Mouse (Mus musculus) hindbrain, embryonic 14.5 days (tissue): ENCODE results near the gene Tmed2. TPM values are rescaled to one million over a fixed set of nuclear protein-coding genes. Genes with fewer than 3 reads are reported as not detected.
A peak's percentile ranks its signal among the peaks of the same experiment; 100 is the strongest.
"Not testable (repeated sequence)": the region's sequence is repeated elsewhere in the genome, so short reads cannot be mapped to it uniquely, and the experiment has no call there.

Experiments used
- ATAC-seq: fragments of 200-750 bp; cut with Nextera tagmentation; 2 replicates; pipeline ENCODE4 v1.8.0; 2017; ENCODE audit warnings: moderate number of reproducible peaks, mild to moderate bottlenecking, moderate TSS enrichment, moderate library complexity; ENCODE audit not compliant: low FRiP score
- DNase-seq: peaks from one replicate; pipeline ENCODE4 v3.0.0-alpha.2; 2015; ENCODE audit warnings: low spot score
- H3K27ac ChIP-seq: fragments of 300-500 bp; sonication (generic); 2 replicates; pipeline ENCODE4 v1.5.1; 2014; ENCODE audit warnings: mild to moderate bottlenecking, moderate library complexity
- H3K27me3 ChIP-seq: fragments of 300-500 bp; sonication (generic); 2 replicates; pipeline ENCODE4 v1.6.1; 2014; ENCODE audit warnings: mild to moderate bottlenecking, low read length, mixed read lengths; ENCODE audit not compliant: control insufficient read depth, insufficient read depth
- H3K36me3 ChIP-seq: fragments of 300-500 bp; sonication (generic); replicated peaks from 2 replicates; pipeline ENCODE4 v1.6.1; 2014; ENCODE audit not compliant: control insufficient read depth, insufficient read depth
- H3K4me1 ChIP-seq: fragments of 300-500 bp; sonication (generic); replicated peaks from 2 replicates; pipeline ENCODE4 v1.6.1; 2014; ENCODE audit warnings: antibody characterized with exemption, low read length, mixed read lengths; ENCODE audit not compliant: control insufficient read depth, insufficient read depth
- H3K4me2 ChIP-seq: fragments of 300-500 bp; sonication (generic); replicated peaks from 2 replicates; pipeline ENCODE4 v1.6.1; 2014; ENCODE audit warnings: mild to moderate bottlenecking, moderate library complexity
- H3K4me3 ChIP-seq: fragments of 300-500 bp; sonication (generic); replicated peaks from 2 replicates; pipeline ENCODE4 v1.5.1; 2014; ENCODE audit warnings: mild to moderate bottlenecking, low read length
- H3K9ac ChIP-seq: fragments of 300-500 bp; sonication (generic); 2 replicates; pipeline ENCODE4 v1.6.1; 2014
- H3K9me3 ChIP-seq: fragments of 300-500 bp; sonication (generic); 2 replicates; pipeline ENCODE4 v1.6.1; 2016; ENCODE audit warnings: low read length; ENCODE audit not compliant: control insufficient read depth
- WGBS: fragments of 180-500 bp; shearing (Covaris S2); extraction: QIAGEN DNeasy Blood & Tissue Kit; methylation state at CpG from one replicate; pipeline ENCODE4 v1.1.7; 2014; 5-methylcytosine and 5-hydroxymethylcytosine counted together
- polyA plus RNA-seq: library from polyadenylated mRNA; unstranded; fragments of >200 nt; fragmentation: Nextera tagmentation; extraction: Ambion mirVana; gene quantifications from 2 replicates; pipeline ENCODE4 v1.2.1, GENCODE M21; 2014

Tmed2 gene
- polyA plus RNA-seq, result 354 and 374 TPM in 2 replicates

DNA sequence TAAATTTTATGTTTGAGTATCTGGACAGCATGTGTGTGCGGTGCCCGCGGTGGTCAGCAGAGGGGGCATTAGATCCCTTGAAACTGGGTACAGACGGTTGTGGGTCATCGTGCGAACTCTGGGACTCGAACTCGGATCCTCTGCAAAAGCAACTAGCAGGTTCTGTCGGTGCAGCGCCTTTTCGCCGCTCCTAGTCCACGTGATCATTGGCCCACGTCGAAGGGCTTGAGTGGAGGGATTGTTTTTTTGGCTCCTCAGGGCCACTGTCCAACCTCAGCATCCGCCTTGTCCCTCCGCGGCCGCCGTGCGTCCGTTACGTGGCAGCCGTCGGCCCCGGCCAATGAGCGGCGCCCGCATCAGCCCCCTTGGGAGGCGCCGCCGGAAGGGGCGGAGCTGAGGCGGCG is at the start of gene Tmed2:
TSS of gene Tmed2 (plus strand) at position 313 of the 404 bp plus-strand sequence.
- H3K27ac ChIP-seq, result peak within 1 kb of the TSS; percentile 84
- ATAC-seq, result peak; percentile 96
- no peaks in the 10 kb centered on the region for H3K27me3 ChIP-seq
- H3K9ac ChIP-seq, result peak within 1 kb of the TSS; percentile 77
- H3K4me2 ChIP-seq, result peak within 1 kb of the TSS; percentile 88
- WGBS, result under 1% methylated on average over 33 of the region's 35 CpGs
- peaks cover 27% of the 10 kb centered on the region for H3K36me3 ChIP-seq
- H3K4me3 ChIP-seq, result peak within 1 kb of the TSS; percentile 91
- no peaks in the 10 kb centered on the region for H3K9me3 ChIP-seq
- peaks cover 14% of the 10 kb centered on the region for H3K4me1 ChIP-seq
- peak; percentile 97 for DNase-seq

DNA sequence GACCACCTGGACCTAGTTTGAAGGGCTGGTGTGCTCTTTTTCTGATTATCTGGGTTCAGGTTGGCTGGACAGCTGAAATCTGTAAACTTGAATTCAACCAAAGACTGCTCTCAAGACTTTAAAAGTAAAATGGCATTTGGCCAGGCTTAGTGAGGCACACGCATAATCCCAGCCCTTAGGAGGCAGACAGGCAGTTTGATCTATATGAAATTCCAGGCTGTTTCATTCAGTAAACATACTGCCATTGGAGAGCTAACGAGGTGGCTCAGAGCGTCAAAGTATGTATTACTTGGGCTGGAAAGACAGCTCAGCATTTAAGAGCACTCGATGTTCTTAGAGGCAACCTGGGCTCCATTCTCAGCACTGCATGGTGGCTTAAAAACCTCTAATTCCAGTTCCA is 48.8 kb upstream of the Tmed2 start:
- Histone ChIP-seq H3K9me3 (no peaks in the 10 kb centered on the region), H3K4me3 (no peak overlapping the region), H3K27me3 (no peaks in the 10 kb centered on the region), H3K4me2 (no peak overlapping the region), H3K36me3 (peaks cover 38% of the 10 kb centered on the region), H3K27ac (no peak overlapping the region), H3K9ac (no peak overlapping the region), H3K4me1 (no peaks in the 10 kb centered on the region)
- WGBS, result 82% methylated on average over 4 of the region's 4 CpGs
- DNase-seq, result no peak
- ATAC-seq, result no peak

DNA sequence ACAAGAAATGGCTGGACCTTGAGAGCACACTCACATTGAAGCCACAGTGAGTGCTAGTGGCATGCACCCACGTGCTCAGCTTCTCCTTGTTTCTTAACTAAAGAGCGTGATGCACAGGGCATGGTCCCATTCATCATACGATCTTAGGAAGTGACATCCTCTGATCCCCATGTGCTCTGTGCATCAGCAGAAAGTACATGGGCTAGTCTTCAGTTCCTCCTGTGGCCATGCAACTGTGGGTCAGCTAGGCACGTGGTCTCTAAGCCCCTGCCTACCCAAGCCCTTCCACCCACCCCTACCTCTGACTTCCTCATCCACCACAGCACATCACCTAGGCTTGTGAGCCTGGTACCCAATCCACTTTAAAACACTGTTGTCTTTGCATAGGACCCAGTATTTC is 47.9 kb upstream of the Tmed2 start:
- 87% methylated on average over 4 of the region's 4 CpGs for WGBS
- Histone ChIP-seq H3K36me3 (peaks cover 38% of the 10 kb centered on the region), H3K27me3 (no peaks in the 10 kb centered on the region), H3K4me1 (no peaks in the 10 kb centered on the region), H3K9me3 (no peaks in the 10 kb centered on the region), H3K4me3 (no peak overlapping the region), H3K27ac (no peak overlapping the region), H3K9ac (no peak overlapping the region), H3K4me2 (no peak overlapping the region)
- DNase-seq, result no peak
- ATAC-seq, result no peak

DNA sequence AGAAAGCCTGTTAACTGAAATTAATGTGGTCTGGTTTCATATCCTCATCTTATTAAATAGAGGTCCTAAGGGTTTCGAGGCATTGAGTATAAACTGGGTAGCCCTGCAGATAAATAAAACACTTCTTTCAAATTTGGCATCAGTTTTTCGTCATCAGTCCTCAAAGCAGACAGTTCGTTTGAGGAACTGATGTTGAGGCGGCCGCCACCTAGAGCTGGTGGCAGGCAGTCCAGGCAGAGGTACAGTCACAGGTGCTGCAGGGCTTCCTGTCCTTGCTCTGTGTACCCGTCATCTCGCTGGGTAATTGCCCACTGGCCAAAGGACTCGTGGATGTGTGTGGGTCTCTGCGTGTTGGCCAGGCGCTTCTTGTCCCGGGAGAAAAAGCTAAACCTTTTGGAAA is 47.0 kb upstream of the Tmed2 start:
- DNase-seq, result no peak
- H3K27me3 ChIP-seq, result no peaks in the 10 kb centered on the region
- H3K9ac ChIP-seq, result no peak overlapping the region
- H3K4me2 ChIP-seq, result no peak overlapping the region
- no peak overlapping the region for H3K4me3 ChIP-seq
- WGBS, result 92% methylated on average over 11 of the region's 11 CpGs
- ATAC-seq, result no peak
- H3K4me1 ChIP-seq, result no peaks in the 10 kb centered on the region
- peaks cover 43% of the 10 kb centered on the region for H3K36me3 ChIP-seq
- H3K9me3 ChIP-seq, result no peaks in the 10 kb centered on the region
- H3K27ac ChIP-seq, result no peak overlapping the region

DNA sequence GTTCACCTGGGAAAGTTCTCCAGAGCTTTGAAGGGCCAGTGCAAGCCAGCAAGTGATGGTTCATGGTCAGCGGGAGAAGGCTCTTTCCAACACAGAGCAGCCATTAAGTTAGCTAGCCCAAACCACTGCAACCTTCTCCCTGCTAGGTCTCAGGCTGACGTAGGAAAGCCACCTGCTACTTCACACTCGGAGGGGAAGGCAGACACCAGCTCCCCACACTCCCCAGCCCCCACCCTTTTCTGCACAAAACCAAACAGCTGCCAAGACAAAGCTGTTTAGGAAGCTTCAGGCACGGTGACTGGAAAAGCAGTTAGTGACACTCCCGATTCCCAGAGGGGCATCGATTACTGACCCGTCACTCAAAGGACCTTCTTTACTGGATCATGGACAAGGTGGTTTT is 44.9 kb upstream of the Tmed2 start:
- Histone ChIP-seq H3K9me3 (no peaks in the 10 kb centered on the region), H3K36me3 (peaks cover 40% of the 10 kb centered on the region), H3K27me3 (no peaks in the 10 kb centered on the region), H3K4me2 (no peak overlapping the region), H3K4me3 (no peak overlapping the region), H3K4me1 (no peaks in the 10 kb centered on the region), H3K27ac (no peak overlapping the region), H3K9ac (no peak overlapping the region)
- whole genome bisulfite sequencing, result 42% methylated on average over 7 of the region's 7 CpGs
- ATAC-seq (no peak), DNase-seq (no peak)

DNA sequence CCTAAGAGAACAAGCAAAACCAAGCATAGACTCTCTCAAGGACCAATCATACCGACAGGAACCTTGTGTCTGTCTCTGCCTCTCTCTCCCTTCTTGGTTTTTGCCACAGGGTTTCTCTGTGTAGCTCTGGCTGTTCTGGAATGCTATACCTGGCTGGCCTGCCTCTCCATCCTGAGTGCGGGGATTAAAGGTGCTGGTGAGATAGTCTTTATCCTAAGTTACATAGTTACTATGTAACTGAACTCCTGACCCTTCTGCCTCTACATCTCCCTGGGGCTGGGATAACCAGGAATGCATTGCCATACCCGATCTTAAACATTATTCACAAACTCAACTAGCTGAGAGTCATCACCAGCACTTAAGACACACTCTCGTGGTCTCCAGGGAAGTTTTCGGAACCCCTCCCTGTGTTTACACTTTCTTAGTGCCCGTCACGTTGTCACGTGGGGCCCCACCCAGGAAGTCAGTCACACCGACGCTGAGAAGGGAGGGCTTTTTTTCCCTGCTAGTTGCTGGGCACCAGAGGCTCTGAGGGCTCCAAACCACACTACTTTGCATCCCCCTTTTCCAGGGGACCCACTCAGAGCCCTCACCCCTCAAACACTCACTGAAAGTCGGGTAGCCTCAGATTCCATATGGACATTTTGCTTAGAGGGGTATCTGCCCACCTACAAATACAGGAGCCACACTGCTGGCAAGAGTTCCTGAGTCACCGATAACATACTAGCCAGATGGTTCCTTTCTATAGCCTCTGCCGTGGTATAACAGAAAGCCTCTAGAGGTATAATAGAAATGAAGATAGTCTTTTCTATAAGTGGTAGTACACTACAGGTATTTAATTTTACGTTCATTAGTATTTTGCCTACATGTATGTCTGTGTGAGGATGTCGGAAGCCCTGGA is 43.6 kb upstream of the Tmed2 start:
- 75% methylated on average over 15 of the region's 15 CpGs for WGBS
- Histone ChIP-seq H3K27me3 (no peaks in the 10 kb centered on the region), H3K9me3 (no peaks in the 10 kb centered on the region), H3K4me2 (no peak overlapping the region), H3K4me3 (no peak overlapping the region), H3K36me3 (peaks cover 32% of the 10 kb centered on the region), H3K4me1 (no peaks in the 10 kb centered on the region), H3K27ac (no peak overlapping the region), H3K9ac (no peak overlapping the region)
- DNase-seq (no peak), ATAC-seq (no peak)

DNA sequence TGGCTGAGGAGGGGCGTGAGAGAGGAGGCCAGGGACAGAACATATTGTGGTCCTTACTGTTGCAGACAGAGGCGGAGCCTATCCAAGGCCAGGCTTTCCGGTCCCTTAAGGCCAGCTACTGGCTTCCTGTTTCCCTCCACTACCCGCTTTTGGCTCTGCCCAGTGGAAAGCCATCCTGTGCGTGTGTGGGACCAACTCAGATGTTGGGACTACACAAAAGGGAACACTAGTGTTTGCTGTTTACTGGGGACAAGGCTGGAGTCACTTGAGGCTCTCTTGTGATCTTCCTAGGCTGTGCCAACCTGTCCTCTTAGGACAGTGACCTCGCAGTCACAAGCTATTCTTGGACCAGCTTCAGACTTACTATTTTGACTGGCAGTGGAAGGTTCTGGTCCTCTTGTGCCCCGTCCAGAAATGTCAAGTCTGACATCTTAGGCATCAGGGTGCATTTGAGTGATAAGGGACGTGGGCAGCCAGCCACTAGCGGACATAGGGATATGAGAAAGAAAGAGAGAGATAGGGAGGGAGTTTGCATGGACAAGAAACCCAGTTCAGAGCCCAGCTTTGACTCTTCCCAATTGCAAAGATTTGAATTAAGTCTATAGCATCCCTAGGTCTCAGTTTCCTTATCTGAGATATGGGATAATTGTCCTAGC is 42.1 kb upstream of the Tmed2 start:
- peaks cover 32% of the 10 kb centered on the region for H3K36me3 ChIP-seq
- no peak overlapping the region for H3K4me3 ChIP-seq
- H3K4me1 ChIP-seq, result no peaks in the 10 kb centered on the region
- no peak overlapping the region for H3K4me2 ChIP-seq
- H3K27me3 ChIP-seq, result no peaks in the 10 kb centered on the region
- DNase-seq, result no peak
- H3K9me3 ChIP-seq, result no peaks in the 10 kb centered on the region
- H3K27ac ChIP-seq, result peak overlapping the region; percentile 5; the same call in 1 of the 2 replicates
- H3K9ac ChIP-seq, result no peak overlapping the region
- WGBS, result 77% methylated on average over 9 of the region's 9 CpGs
- no peak for ATAC-seq

DNA sequence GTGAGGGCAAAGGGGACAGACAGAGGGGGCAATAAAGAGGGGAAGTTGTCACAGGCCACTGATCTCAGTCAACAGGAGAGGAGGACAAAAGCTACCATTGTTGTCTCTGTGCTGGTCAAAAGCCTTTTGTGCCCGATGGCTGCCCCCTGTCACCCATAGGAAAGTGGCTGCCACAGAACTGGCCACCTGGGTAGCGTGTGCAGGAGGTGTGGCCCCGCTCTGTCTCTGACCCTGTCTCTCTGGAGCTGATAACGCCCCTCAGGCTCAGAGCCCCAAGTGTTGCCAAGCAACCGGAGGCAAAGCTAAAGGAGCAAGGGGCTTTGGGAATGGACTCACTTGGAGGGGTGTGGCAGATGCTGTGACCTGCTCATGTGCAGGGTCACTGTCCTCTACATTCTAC is 41.5 kb upstream of the Tmed2 start:
- Histone ChIP-seq H3K27me3 (no peaks in the 10 kb centered on the region), H3K4me1 (no peaks in the 10 kb centered on the region), H3K4me3 (no peak overlapping the region), H3K36me3 (peaks cover 32% of the 10 kb centered on the region), H3K27ac (no peak overlapping the region), H3K9ac (no peak overlapping the region), H3K4me2 (no peak overlapping the region), H3K9me3 (no peaks in the 10 kb centered on the region)
- ATAC-seq (no peak), DNase-seq (no peak)
- 18% methylated on average over 5 of the region's 5 CpGs for WGBS

DNA sequence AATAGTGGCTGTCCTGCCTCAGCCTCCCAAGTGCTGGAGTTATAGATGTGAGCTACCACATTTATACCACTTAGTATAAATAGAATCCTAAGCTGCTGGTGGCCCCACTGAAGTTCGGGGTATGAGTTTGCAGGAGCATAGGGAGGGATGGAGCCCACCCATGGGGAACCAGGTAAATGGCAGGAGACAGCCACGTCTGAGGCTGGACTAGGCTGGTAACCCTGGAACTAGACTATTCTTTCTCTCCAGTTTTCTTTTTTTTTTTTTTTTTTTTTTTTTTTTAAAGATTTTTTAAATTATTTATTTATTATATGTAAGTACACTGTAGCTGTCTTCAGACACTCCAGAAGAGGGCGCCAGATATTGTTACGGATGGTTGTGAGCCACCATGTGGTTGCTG is 40.5 kb upstream of the Tmed2 start:
- H3K27ac ChIP-seq, H3K9ac ChIP-seq, H3K4me2 ChIP-seq, H3K27me3 ChIP-seq, ATAC-seq, H3K4me3 ChIP-seq, H3K9me3 ChIP-seq, DNase-seq, H3K4me1 ChIP-seq: not testable (repeated sequence)
- 84% methylated on average over 2 of the region's 4 CpGs for WGBS
- peaks cover 25% of the 10 kb centered on the region for H3K36me3 ChIP-seq
